ENCODE assay signal across 27 mouse cellular contexts in the genomic region with DNA sequence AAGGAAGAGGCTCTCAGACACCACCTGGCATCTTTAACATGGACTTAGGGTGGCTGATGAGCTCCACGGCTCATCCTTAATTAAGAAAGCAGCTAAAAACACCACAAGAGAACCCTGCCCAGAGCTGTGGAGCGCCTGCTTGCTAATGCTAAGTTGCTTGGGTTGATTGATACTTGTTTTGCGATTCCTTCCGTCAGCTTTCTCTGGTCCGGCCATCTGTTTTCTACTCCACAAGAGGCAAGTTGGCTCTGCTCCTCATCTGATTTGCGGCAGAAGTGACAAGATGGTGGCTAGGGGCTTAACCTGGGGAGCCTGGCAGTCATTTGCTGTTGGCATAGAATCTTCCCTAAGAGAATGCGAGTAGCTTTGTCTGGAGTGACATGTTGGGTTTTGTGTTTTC.
DNase-seq lines count a peak whose midpoint lies in the region; ATAC-seq and TF ChIP-seq lines count a peak whose summit lies in the region.
"Had no signal": no experiment of that assay in that cellular context is flagged by ENCODE, and none has a peak within 500 bp of the region (broad histone marks: within the 10 kb centered on the region; RNA-seq: fewer than 3 reads in every experiment).

No protein-coding gene starts in this region.

- no peaks in the 10 kb centered on the region for H3K9me3 ChIP-seq in hindbrain, embryonic 16.5 days (ENCODE audit: control insufficient read depth, low read length)
- no peaks in the 10 kb centered on the region for H3K9me3 ChIP-seq in hindbrain, embryonic 12.5 days (replicated peaks)
- no peaks in the 10 kb centered on the region for H3K9me3 ChIP-seq in midbrain, postnatal 0 days (ENCODE audit: low read length)
- no peaks in the 10 kb centered on the region for H3K9me3 ChIP-seq in midbrain, embryonic 10.5 days (replicated peaks)
- H3K9me3 ChIP-seq: embryonic facial prominence, embryonic 12.5 days; hindbrain, embryonic 15.5 days; intestine, embryonic 15.5 days; limb, embryonic 13.5 days; lung, embryonic 15.5 days; neural tube, embryonic 13.5 days; stomach, embryonic 15.5 days had no signal

- no peak overlapping the region for H3K27ac ChIP-seq in hindbrain, embryonic 16.5 days (ENCODE audit: low read depth, low read length)
- no peak overlapping the region for H3K27ac ChIP-seq in hindbrain, embryonic 12.5 days
- H3K27ac ChIP-seq in midbrain, postnatal 0 days (ENCODE audit: low read depth, low read length) = no peak overlapping the region
- no peak overlapping the region for H3K27ac ChIP-seq in midbrain, embryonic 10.5 days (replicated peaks)
- H3K27ac ChIP-seq: embryonic facial prominence, embryonic 12.5 days; hindbrain, embryonic 15.5 days; intestine, embryonic 15.5 days; limb, embryonic 13.5 days; lung, embryonic 15.5 days; neural tube, embryonic 13.5 days; stomach, embryonic 15.5 days had no signal

- no peaks in the 10 kb centered on the region for H3K4me1 ChIP-seq in hindbrain, embryonic 16.5 days (ENCODE audit: control insufficient read depth, insufficient read depth, low read depth, low read length)
- no peaks in the 10 kb centered on the region for H3K4me1 ChIP-seq in hindbrain, embryonic 12.5 days
- H3K4me1 ChIP-seq in midbrain, postnatal 0 days (ENCODE audit: insufficient read depth, low read length) = no peaks in the 10 kb centered on the region
- H3K4me1 ChIP-seq in midbrain, embryonic 10.5 days = no peaks in the 10 kb centered on the region
- H3K4me1 ChIP-seq: embryonic facial prominence, embryonic 12.5 days; hindbrain, embryonic 15.5 days; intestine, embryonic 15.5 days; limb, embryonic 13.5 days; lung, embryonic 15.5 days; neural tube, embryonic 13.5 days; stomach, embryonic 15.5 days had no signal

- no peaks in the 10 kb centered on the region for H3K27me3 ChIP-seq in hindbrain, embryonic 16.5 days (replicated peaks; ENCODE audit: control insufficient read depth, insufficient read depth, low read length)
- no peaks in the 10 kb centered on the region for H3K27me3 ChIP-seq in hindbrain, embryonic 12.5 days
- H3K27me3 ChIP-seq in midbrain, postnatal 0 days (ENCODE audit: insufficient read depth, low read length) = no peaks in the 10 kb centered on the region
- no peaks in the 10 kb centered on the region for H3K27me3 ChIP-seq in midbrain, embryonic 10.5 days (ENCODE audit: low read depth, poor library complexity, severe bottlenecking)
- H3K27me3 ChIP-seq: embryonic facial prominence, embryonic 12.5 days; hindbrain, embryonic 15.5 days; intestine, embryonic 15.5 days; limb, embryonic 13.5 days; lung, embryonic 15.5 days; neural tube, embryonic 13.5 days; stomach, embryonic 15.5 days had no signal

- peak; percentile 58; the same call in 1 of the 2 replicates for ATAC-seq in hindbrain, embryonic 16.5 days
- ATAC-seq in hindbrain, embryonic 12.5 days (ENCODE audit: low FRiP score) = no peak
- no peak for ATAC-seq in midbrain, postnatal 0 days (ENCODE audit: low FRiP score)
- ATAC-seq: CD4-positive, CD25-positive, alpha-beta regulatory T cell, adult 4 months; intestine, embryonic 15.5 days had no signal

- 71% methylated on average over 7 of the region's 7 CpGs for WGBS in hindbrain, embryonic 16.5 days
- WGBS in hindbrain, embryonic 12.5 days = 74% methylated on average over 7 of the region's 7 CpGs
- WGBS in midbrain, postnatal 0 days = 84% methylated on average over 7 of the region's 7 CpGs
- 91% methylated on average over 7 of the region's 7 CpGs for WGBS in midbrain, embryonic 10.5 days

- H3K4me2 ChIP-seq in hindbrain, embryonic 16.5 days (ENCODE audit: low read length) = no peak overlapping the region
- no peak overlapping the region for H3K4me2 ChIP-seq in hindbrain, embryonic 12.5 days (replicated peaks)
- H3K4me2 ChIP-seq in midbrain, postnatal 0 days (ENCODE audit: low read depth, low read length, poor library complexity, severe bottlenecking) = no peak overlapping the region
- H3K4me2 ChIP-seq: embryonic facial prominence, embryonic 12.5 days; heart, embryonic 11.5 days; hindbrain, embryonic 15.5 days; intestine, embryonic 15.5 days; limb, embryonic 13.5 days; liver, embryonic 11.5 days; lung, embryonic 15.5 days; midbrain, embryonic 11.5 days; neural tube, embryonic 13.5 days; stomach, embryonic 15.5 days had no signal

- no peak overlapping the region for H3K9ac ChIP-seq in hindbrain, embryonic 16.5 days (ENCODE audit: low read depth, low read length)
- H3K9ac ChIP-seq in hindbrain, embryonic 12.5 days = no peak overlapping the region
- H3K9ac ChIP-seq in midbrain, postnatal 0 days (replicated peaks; ENCODE audit: low read length, poor library complexity, severe bottlenecking) = no peak overlapping the region
- H3K9ac ChIP-seq: embryonic facial prominence, embryonic 12.5 days; hindbrain, embryonic 15.5 days; intestine, embryonic 15.5 days; limb, embryonic 13.5 days; lung, embryonic 15.5 days; neural tube, embryonic 13.5 days; stomach, embryonic 15.5 days had no signal

- no peak overlapping the region for H3K4me3 ChIP-seq in hindbrain, embryonic 16.5 days (ENCODE audit: low read length)
- H3K4me3 ChIP-seq in hindbrain, embryonic 12.5 days = no peak overlapping the region
- no peak overlapping the region for H3K4me3 ChIP-seq in midbrain, postnatal 0 days (ENCODE audit: low read depth, low read length)
- H3K4me3 ChIP-seq in midbrain, embryonic 10.5 days = no peak overlapping the region
- H3K4me3 ChIP-seq: embryonic facial prominence, embryonic 12.5 days; hindbrain, embryonic 15.5 days; intestine, embryonic 15.5 days; limb, embryonic 13.5 days; lung, embryonic 15.5 days; neural tube, embryonic 13.5 days; stomach, embryonic 15.5 days had no signal

- no peaks in the 10 kb centered on the region for H3K36me3 ChIP-seq in hindbrain, embryonic 16.5 days (ENCODE audit: control insufficient read depth, insufficient read depth, low read length)
- no peaks in the 10 kb centered on the region for H3K36me3 ChIP-seq in hindbrain, embryonic 12.5 days
- no peaks in the 10 kb centered on the region for H3K36me3 ChIP-seq in midbrain, postnatal 0 days (ENCODE audit: insufficient read depth, low read length)
- no peaks in the 10 kb centered on the region for H3K36me3 ChIP-seq in midbrain, embryonic 10.5 days
- H3K36me3 ChIP-seq: embryonic facial prominence, embryonic 12.5 days; hindbrain, embryonic 15.5 days; intestine, embryonic 15.5 days; limb, embryonic 13.5 days; lung, embryonic 15.5 days; neural tube, embryonic 13.5 days; stomach, embryonic 15.5 days had no signal

- DNase-seq in cerebellum, postnatal 36 days = peak; percentile 4 to 10
- DNase-seq in cerebellum, adult 18-20 months = no peak
- DNase-seq in midbrain, postnatal 0 days (ENCODE audit: low spot score) = peak; percentile 70
- DNase-seq in midbrain, embryonic 10.5 days (ENCODE audit: low spot score) = no peak
- DNase-seq in retina, postnatal 1 day = no peak
- DNase-seq: adrenal gland, postnatal 14 days; embryo, embryonic 11 days; gastrocnemius, postnatal 25 days; heart, adult 18-20 months; heart, postnatal 4 days; kidney, adult 2 months; kidney, postnatal 36 days; right cerebral cortex, postnatal 14 days; thymus, postnatal 14 days had no signal

- no peak for TF ChIP-seq CTCF in midbrain, postnatal 0 days (IDR thresholded peaks at IDR 0.05)

Comparison
In these comparisons a context has a peak if more than half of its experiments do, and no peak if none do; other contexts are left out.
1. DNase-seq: peak in cerebellum, postnatal 36 days (2 of 2) and midbrain, postnatal 0 days (single experiment); none in cerebellum, adult 18-20 months (0 of 2), midbrain, embryonic 10.5 days (single experiment) and retina, postnatal 1 day (single experiment).